Mouse (Mus musculus) heart, embryonic 12.5 days (tissue): ENCODE measurements around the gene Lrrc8b. TPM values are rescaled to one million over a fixed set of nuclear protein-coding genes. Genes with fewer than 3 reads are reported as not detected.

Experiments
- ATAC-seq: fragments of 200-750 bp; cut with Nextera tagmentation; 2 replicates; pipeline ENCODE4 v1.8.0; 2017; ENCODE audit warnings: moderate TSS enrichment, moderate library complexity; ENCODE audit not compliant: insufficient number of reproducible peaks, low FRiP score
- H3K27ac ChIP-seq: fragments of 300-500 bp; sonication (generic); 2 replicates; pipeline ENCODE4 v1.5.1; 2016; ENCODE audit warnings: mild to moderate bottlenecking, moderate library complexity; ENCODE audit not compliant: poor library complexity, severe bottlenecking
- H3K27me3 ChIP-seq: fragments of 300-500 bp; sonication (generic); replicated peaks from 2 replicates; pipeline ENCODE4 v1.6.1; 2016; ENCODE audit warnings: mild to moderate bottlenecking, moderate library complexity
- H3K36me3 ChIP-seq: fragments of 300-500 bp; sonication (generic); 2 replicates; pipeline ENCODE4 v1.6.1; 2016; ENCODE audit warnings: mild to moderate bottlenecking, moderate library complexity
- H3K4me1 ChIP-seq: fragments of 300-500 bp; sonication (generic); replicated peaks from 2 replicates; pipeline ENCODE4 v1.6.1; 2016; ENCODE audit warnings: mild to moderate bottlenecking
- H3K4me2 ChIP-seq: fragments of 300-500 bp; sonication (generic); 2 replicates; pipeline ENCODE4 v1.6.1; 2016; ENCODE audit warnings: mild to moderate bottlenecking, moderate library complexity
- H3K4me3 ChIP-seq: fragments of 300-500 bp; sonication (generic); 2 replicates; pipeline ENCODE4 v1.5.1; 2016; ENCODE audit warnings: mild to moderate bottlenecking
- H3K9ac ChIP-seq: fragments of 300-500 bp; sonication (generic); 2 replicates; pipeline ENCODE4 v1.6.1; 2016; ENCODE audit warnings: mild to moderate bottlenecking, moderate library complexity
- H3K9me3 ChIP-seq: fragments of 300-500 bp; sonication (generic); replicated peaks from 2 replicates; pipeline ENCODE4 v1.6.1; 2016; ENCODE audit warnings: mild to moderate bottlenecking, moderate library complexity
- WGBS: fragments of 180-500 bp; shearing (Covaris S2); methylation state at CpG from one replicate; pipeline ENCODE4 v1.1.7; 2016; 5-methylcytosine and 5-hydroxymethylcytosine counted together
- polyA plus RNA-seq: library from polyadenylated mRNA; unstranded; fragments of >200 nt; fragmentation: Nextera tagmentation; extraction: Ambion mirVana; gene quantifications from 2 replicates; pipeline ENCODE4 v1.2.1, GENCODE M21; 2016

The Lrrc8b gene
- polyA plus RNA-seq, 1 experiment from 2014 or later: 6.1 TPM

GRCm38 (mm10) chr5:105409092-105409491 is 6.5 kb upstream of the Lrrc8b start:
- H3K4me3 ChIP-seq: no peak overlapping the region
- no peak overlapping the region for H3K4me2 ChIP-seq
- no peaks in the 10 kb centered on the region for H3K27me3 ChIP-seq
- H3K4me1 ChIP-seq: 0 out of 2 replicates have a peak, but pooled peaks cover 4% of the 10 kb centered on the region
- no peak overlapping the region for H3K27ac ChIP-seq
- H3K9me3 ChIP-seq: no peaks in the 10 kb centered on the region
- no peaks in the 10 kb centered on the region for H3K36me3 ChIP-seq
- 72% methylated on average over 4 of the region's 4 CpGs for WGBS
- no peak overlapping the region for H3K9ac ChIP-seq
- peak; percentile 88 for ATAC-seq

DNA sequence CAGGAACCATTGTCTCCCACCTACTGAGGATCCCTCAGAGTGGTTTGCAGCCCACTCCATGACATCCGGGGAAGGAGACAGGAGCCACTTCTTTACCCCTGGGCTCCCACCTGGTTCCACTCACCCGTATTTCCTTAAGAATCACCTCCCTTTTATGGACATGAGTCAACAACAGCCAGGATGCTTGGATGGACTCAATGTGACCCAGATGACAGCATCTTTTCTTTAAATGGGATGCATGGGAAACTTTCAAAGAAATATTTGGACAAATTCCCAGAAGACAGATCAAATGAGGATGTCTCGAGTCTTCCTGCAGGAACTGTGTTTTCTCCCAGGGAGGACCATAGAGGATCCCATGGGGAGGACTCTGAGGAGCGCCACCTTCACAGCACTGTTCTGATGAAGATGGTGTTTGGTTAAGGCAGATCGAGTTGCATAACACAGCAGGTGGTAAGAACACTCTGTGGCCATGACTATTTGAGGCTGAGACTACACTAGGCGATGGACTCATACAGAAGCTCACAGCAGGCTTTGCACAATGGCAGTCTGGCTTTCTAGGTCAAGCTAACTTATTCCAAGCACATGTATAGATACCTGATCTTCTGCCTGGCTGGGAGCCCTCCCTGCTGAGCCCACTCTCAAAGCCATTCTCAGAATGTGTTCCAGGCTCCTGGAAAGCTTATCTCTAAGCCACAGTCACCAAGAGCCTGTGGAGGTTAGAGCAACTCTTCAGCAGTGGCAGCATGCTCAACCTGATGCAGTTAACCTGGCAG is 4.9 kb upstream of the Lrrc8b start:
- WGBS: 69% methylated on average over 6 of the region's 6 CpGs
- H3K9ac ChIP-seq: no peak overlapping the region
- H3K36me3 ChIP-seq: no peaks in the 10 kb centered on the region
- H3K4me1 ChIP-seq: 0 out of 2 replicates have a peak, but pooled peaks cover 9% of the 10 kb centered on the region
- no peak overlapping the region for H3K27ac ChIP-seq
- peak; percentile 12; the same call in 1 of the 2 replicates for ATAC-seq
- no peaks in the 10 kb centered on the region for H3K9me3 ChIP-seq
- H3K4me3 ChIP-seq: no peak overlapping the region
- no peak overlapping the region for H3K4me2 ChIP-seq
- H3K27me3 ChIP-seq: no peaks in the 10 kb centered on the region

DNA sequence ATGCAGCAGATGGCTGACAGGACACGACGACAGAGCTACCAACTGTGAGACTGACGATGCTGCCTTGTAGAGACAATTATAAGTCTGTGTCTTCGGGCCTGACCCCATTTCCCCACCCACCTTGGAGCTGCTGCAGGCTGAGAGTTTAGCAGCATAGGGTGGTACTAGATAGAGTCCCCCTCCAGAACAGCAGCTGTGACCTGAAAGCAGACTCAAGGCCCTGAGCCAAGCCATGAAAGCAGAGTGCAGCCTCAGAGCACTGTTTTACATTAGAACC is 4.3 kb upstream of the Lrrc8b start:
- Histone ChIP-seq H3K4me1 (0 out of 2 replicates have a peak, but pooled peaks cover 11% of the 10 kb centered on the region), H3K4me3 (no peak overlapping the region), H3K9ac (no peak overlapping the region), H3K36me3 (no peaks in the 10 kb centered on the region), H3K27ac (no peak overlapping the region), H3K27me3 (no peaks in the 10 kb centered on the region), H3K4me2 (no peak overlapping the region), H3K9me3 (no peaks in the 10 kb centered on the region)
- ATAC-seq: no peak
- WGBS: 36% methylated on average over 4 of the region's 4 CpGs

DNA sequence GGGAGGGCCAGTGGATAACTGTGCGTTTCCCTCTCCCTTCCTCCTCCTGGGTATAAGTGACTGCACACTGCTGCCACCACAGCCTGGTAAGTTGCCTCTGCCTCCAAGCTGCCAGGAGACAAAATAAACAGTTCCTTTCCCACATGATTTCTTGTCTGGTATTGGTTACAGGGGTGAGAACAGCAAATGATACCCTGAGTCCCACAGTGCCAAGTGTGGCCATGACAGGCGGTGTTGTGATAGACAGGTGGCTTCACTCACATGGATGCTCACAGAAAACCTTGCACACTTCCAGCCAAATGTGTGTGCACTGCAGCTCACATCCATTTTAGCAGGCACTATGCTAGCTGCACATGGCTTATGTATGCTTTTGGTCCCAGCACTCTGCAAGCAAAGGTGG is 3.8 kb upstream of the Lrrc8b start:
- H3K9me3 ChIP-seq: no peaks in the 10 kb centered on the region
- no peaks in the 10 kb centered on the region for H3K36me3 ChIP-seq
- H3K27ac ChIP-seq: no peak overlapping the region
- 0 out of 2 replicates have a peak, but pooled peaks cover 13% of the 10 kb centered on the region for H3K4me1 ChIP-seq
- no peak overlapping the region for H3K9ac ChIP-seq
- WGBS: 85% methylated on average over 2 of the region's 2 CpGs
- H3K27me3 ChIP-seq: no peaks in the 10 kb centered on the region
- no peak overlapping the region for H3K4me2 ChIP-seq
- no peak for ATAC-seq
- no peak overlapping the region for H3K4me3 ChIP-seq

GRCm38 (mm10) chr5:105412634-105413033 is 2.9 kb upstream of the Lrrc8b start:
- Histone ChIP-seq H3K9me3 (no peaks in the 10 kb centered on the region), H3K9ac (no peak overlapping the region), H3K27me3 (no peaks in the 10 kb centered on the region), H3K27ac (no peak overlapping the region), H3K36me3 (no peaks in the 10 kb centered on the region), H3K4me1 (0 out of 2 replicates have a peak, but pooled peaks cover 13% of the 10 kb centered on the region), H3K4me3 (no peak overlapping the region), H3K4me2 (no peak overlapping the region)
- 87% methylated on average over 3 of the region's 3 CpGs for WGBS
- ATAC-seq: no peak

GRCm38 (mm10) chr5:105414341-105415120 is 1.0 kb upstream of the Lrrc8b start:
- peak overlapping the region; percentile 73 for H3K4me3 ChIP-seq
- H3K4me1 ChIP-seq: 0 out of 2 replicates have a peak, but pooled peaks cover 13% of the 10 kb centered on the region
- H3K36me3 ChIP-seq: no peaks in the 10 kb centered on the region
- H3K9me3 ChIP-seq: no peaks in the 10 kb centered on the region
- no peak for ATAC-seq
- no peaks in the 10 kb centered on the region for H3K27me3 ChIP-seq
- no peak overlapping the region; the same call in 1 of the 2 replicates for H3K27ac ChIP-seq
- peak overlapping the region; percentile 88; the same call in 1 of the 2 replicates for H3K9ac ChIP-seq
- H3K4me2 ChIP-seq: peak overlapping the region; percentile 97
- 75% methylated on average over 12 of the region's 12 CpGs for WGBS

DNA sequence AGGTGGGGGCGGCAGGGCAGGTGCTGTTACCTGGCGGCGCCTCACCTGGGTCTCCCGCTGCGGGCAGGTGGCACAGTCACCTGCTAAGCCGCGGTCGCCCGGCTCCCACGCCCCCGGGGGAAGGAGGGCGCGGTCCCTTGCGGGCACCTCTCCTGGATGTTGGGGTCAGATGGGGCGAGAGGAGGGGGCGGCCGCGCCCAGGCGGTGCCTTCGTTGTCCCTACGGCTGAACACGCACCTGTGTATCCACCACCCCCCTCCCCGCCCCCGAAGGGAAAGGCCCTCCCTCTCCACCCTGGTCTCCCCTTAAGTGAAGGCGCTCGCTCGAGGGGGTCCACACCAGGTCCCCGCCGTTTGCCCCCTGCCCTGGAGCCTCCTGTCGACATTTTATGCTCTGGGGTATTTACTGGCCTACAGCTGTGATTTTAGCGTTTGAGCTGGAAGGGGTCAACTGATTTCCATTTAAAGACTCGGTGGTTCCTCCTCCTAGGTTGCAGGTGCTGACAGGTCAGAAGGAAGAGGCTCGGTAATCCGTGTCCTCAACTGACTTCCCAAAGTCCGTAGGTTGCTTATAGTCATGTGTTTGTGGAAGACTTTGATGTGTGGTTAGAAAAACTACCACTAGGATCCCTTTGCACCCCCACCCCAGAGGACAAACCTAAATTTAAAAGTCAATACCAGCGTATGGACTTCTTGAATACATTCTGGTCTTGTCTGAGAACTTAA is 538 bp downstream of the Lrrc8b start:
- peak; percentile 60 for ATAC-seq
- H3K36me3 ChIP-seq: no peaks in the 10 kb centered on the region
- peak overlapping the region; percentile 73 for H3K4me3 ChIP-seq
- H3K4me2 ChIP-seq: peak overlapping the region; percentile 97
- no peaks in the 10 kb centered on the region for H3K27me3 ChIP-seq
- H3K9me3 ChIP-seq: no peaks in the 10 kb centered on the region
- 7% methylated on average over 19 of the region's 36 CpGs for WGBS
- H3K4me1 ChIP-seq: 0 out of 2 replicates have a peak, but pooled peaks cover 11% of the 10 kb centered on the region
- 0 out of 2 replicates have a peak overlapping the region, but pooled peaks have one; percentile 1 for H3K27ac ChIP-seq
- H3K9ac ChIP-seq: peak overlapping the region; percentile 88

- H3K4me3 ChIP-seq: no peak overlapping the region
- no peaks in the 10 kb centered on the region for H3K27me3 ChIP-seq
- H3K4me1 ChIP-seq: 0 out of 2 replicates have a peak, but pooled peaks cover 8% of the 10 kb centered on the region
- no peak overlapping the region for H3K9ac ChIP-seq
- no peaks in the 10 kb centered on the region for H3K9me3 ChIP-seq
- no peak for ATAC-seq
- H3K36me3 ChIP-seq: no peaks in the 10 kb centered on the region
- peak overlapping the region; percentile 2; the same call in 1 of the 2 replicates for H3K4me2 ChIP-seq
- no peak overlapping the region for H3K27ac ChIP-seq
- WGBS: 62% methylated on average over 8 of the region's 8 CpGs
These were observed 1.6 kb downstream of the Lrrc8b start for GRCm38 (mm10) chr5:105417217-105417616.

DNA sequence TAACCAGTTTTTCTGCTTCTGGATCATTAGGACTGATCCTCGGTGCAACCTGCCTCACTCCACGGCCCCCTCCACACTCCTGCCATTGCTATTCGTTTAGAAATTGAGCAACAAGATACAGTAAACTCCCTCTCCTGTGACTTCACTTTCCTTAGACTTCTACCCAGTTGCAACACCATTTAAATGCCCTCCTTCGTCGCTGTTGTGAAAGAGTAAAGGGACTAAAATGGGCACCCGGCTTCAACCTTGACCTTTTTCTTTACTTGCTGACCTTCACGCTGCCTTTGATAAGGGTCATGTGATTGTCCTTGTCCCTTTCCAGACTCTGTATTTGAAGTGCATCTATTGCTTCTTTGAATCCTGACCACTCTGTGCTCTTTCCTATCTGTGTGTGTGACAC is 2.8 kb downstream of the Lrrc8b start:
- Histone ChIP-seq H3K36me3 (no peaks in the 10 kb centered on the region), H3K4me2 (no peak overlapping the region), H3K27me3 (no peaks in the 10 kb centered on the region), H3K9ac (no peak overlapping the region), H3K9me3 (no peaks in the 10 kb centered on the region), H3K27ac (no peak overlapping the region), H3K4me3 (no peak overlapping the region), H3K4me1 (0 out of 2 replicates have a peak, but pooled peaks cover 8% of the 10 kb centered on the region)
- no peak for ATAC-seq
- 81% methylated on average over 7 of the region's 7 CpGs for WGBS

DNA sequence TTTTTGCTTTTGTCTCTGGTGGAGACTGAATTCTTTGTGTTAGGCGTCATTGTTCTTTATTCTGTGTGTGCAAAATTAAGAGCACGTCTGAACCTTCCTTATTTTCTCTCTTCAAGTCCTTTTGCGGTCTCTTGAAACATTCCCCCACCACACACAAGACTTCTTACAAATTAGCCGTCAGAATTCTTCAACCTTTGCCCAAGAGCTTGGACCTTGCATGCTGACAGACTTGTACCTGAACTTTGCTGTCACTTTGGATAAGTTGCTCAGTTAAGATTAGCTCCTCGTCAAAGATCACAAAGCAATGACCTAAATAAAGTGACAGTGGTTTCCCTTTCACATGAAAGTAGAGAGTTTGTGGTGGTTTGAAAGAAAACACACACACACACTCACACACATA is 3.3 kb downstream of the Lrrc8b start:
- no peak for ATAC-seq
- Histone ChIP-seq H3K27ac (no peak overlapping the region), H3K36me3 (no peaks in the 10 kb centered on the region), H3K9me3 (no peaks in the 10 kb centered on the region), H3K27me3 (no peaks in the 10 kb centered on the region), H3K9ac (no peak overlapping the region), H3K4me2 (no peak overlapping the region), H3K4me1 (0 out of 2 replicates have a peak, but pooled peaks cover 8% of the 10 kb centered on the region), H3K4me3 (no peak overlapping the region)
- 81% methylated on average over 5 of the region's 5 CpGs for WGBS

DNA sequence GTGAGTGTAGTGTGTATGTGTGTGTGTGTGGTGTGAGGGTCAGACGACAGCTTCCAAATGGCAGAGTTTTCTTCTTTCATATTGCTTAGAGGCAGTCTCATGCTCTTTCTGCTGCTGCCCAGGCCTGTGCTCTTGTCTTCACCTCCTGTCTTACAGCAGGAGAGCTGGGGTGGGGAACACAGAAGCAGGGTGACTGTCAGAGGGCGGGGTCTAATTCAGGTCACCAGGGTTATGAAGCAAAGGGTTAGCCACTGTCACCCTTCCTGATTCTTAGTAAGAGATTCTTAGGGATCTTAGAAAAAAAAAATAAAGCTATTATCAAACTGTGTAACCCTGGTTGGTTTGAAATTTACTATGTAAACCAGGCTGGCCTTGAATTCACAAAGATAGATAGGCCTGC is 10.0 kb downstream of the Lrrc8b start:
- 93% methylated on average over 2 of the region's 2 CpGs for WGBS
- no peak overlapping the region for H3K4me2 ChIP-seq
- no peak for ATAC-seq
- no peak overlapping the region for H3K9ac ChIP-seq
- H3K4me3 ChIP-seq: no peak overlapping the region
- peaks cover 7% of the 10 kb centered on the region for H3K36me3 ChIP-seq
- H3K27me3 ChIP-seq: no peaks in the 10 kb centered on the region
- H3K9me3 ChIP-seq: 0 out of 2 replicates have a peak, but pooled peaks cover 3% of the 10 kb centered on the region
- H3K4me1 ChIP-seq: no peaks in the 10 kb centered on the region; the same call in 1 of the 2 replicates
- H3K27ac ChIP-seq: no peak overlapping the region
